Mouse (Mus musculus) adrenal gland, adult 8-10 months (tissue): ENCODE measurements at regions not wholly inside any gene's neighbourhood (a gene's known extent, or its start where the extent isn't known, plus 50 kb on each side); places are given as distances from the start of the nearest gene placed in this dataset.
"Not testable (repeated sequence)": the region's sequence is repeated elsewhere in the genome, so short reads cannot be mapped to it uniquely, and the experiment has no call there.

ENCODE experiments used
- DNase-seq: peaks from one replicate; pipeline ENCODE4 v3.0.0; 2022

DNA sequence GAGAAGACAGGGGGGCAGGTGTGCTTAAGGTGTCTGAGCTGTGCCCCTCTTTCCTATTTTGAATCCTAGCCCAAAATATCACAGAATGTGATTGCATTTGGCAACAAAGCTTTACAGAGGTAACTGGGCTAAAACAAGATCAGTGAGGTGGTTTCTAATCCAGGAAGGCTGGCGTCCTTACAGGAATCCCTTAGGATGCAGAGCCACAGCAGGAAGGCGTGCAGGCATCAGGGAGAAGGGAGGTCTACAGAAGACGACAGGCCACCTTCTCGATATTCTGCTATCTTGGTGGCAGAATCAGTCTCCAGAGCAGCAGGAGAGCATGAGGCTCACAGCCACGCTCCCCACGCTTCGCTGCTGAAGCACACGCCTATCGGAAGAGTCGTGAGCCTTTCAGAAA lies 189.6 kb upstream of the Serp2 start:
- DNase-seq: no peak

DNA sequence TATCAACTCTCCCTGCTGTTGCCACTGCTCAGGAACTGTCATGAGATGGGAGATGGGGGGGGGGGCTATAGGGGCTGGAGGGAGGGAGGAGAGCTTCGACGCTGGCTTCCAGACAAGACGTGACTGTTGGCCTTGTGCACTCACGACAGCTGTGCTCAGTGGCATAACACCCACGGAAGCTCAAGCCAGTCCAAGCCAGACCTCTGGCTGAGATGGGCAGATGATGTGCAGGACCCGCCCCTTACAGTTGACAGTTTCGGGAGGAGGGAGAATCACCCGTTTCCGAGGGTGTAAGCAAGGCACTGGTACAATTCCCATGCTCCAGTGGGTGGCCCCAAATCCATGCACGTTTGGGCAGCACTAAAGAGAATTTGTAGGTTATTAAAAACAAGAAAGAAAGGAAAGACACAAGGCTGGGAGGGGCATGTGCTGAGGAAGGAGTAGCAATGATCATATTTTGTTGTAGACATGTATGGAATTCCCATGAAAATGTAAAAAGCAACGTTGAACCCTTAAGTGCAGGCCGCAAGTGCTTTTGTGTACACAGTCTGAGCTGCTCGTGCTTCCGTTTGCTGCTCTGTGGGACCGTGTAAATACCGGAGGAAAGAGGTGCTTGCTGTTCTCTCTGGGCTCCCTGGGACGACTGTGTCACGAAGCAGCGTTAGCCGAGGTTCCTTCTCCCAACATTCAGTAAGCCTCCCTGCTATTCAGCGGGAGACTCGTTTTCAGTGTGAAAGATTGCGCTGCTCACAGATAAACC lies 188.2 kb upstream of the Serp2 start:
- no peak for DNase-seq

- no peak for DNase-seq
These were observed 185.6 kb upstream of the Serp2 start for GRCm38 (mm10) chr14:76742297-76742696.

DNA sequence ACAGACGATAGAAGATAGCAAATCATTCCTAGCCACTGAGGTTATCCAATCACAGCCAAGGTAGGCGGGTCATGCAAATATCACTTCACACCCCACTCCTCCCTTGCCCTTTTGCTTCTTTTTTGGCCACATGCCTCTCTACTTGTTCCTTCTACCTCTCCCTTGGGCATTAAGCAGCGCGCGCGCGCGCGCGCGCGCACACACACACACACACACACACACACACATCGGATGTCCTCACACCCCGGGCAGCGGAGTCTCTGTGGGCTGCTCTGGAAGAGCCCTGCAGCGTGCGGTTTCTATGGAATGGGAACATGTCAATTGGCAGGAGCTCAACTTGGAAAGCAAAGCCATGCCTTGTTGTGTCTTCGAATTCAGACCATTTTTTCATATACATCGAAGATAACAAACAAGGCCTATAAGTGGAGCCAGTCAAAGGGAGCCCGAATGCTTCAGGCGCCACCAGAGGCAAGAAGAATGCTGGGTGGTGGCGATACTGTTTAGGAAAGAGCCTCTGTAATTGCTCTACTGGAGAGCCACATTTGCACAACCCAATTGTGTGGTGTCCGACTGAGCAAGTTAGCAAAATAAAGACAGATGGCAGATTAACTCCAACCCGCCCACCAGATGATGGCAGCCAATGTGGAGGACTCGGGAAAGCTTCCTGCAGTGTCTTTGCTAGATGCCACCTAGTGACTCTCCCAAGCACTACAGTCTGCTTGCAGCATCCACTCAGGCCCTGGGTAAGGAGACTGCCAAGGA lies 183.3 kb upstream of the Serp2 start:
- no peak for DNase-seq

GRCm38 (mm10) chr14:76735997-76736396 lies 179.3 kb upstream of the Serp2 start:
- DNase-seq: no peak

GRCm38 (mm10) chr14:76735107-76735506 lies 178.4 kb upstream of the Serp2 start:
- DNase-seq: no peak

GRCm38 (mm10) chr14:76733258-76733823 lies 176.7 kb upstream of the Serp2 start:
- DNase-seq: no peak

- DNase-seq: no peak
These were observed 174.7 kb upstream of the Serp2 start for GRCm38 (mm10) chr14:76731096-76731986.

- DNase-seq: no peak
These were observed 169.2 kb upstream of the Serp2 start for GRCm38 (mm10) chr14:76725844-76726243.

GRCm38 (mm10) chr14:76725231-76725630 lies 168.5 kb upstream of the Serp2 start:
- not testable (repeated sequence) for DNase-seq

GRCm38 (mm10) chr14:76724826-76725225 lies 168.1 kb upstream of the Serp2 start:
- DNase-seq: no peak

DNA sequence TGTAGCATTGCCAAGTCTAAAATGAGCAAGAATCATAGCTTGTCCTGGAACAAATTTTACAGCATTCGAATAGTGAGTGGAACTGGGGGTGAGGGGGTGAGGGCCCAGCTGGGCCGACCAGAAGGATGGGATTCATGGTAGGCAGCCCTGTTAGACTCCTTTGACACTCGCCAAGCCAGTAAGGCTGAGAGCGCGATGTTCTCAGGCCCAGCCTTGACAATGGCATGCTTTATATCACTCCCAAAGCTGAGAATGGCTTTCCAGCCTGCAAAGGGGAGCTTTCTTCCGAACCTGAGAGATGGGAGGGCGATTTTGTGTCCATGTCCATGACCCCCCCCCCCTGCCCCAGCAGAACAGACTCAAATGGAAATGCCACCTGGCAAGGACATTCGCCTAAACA lies 167.7 kb upstream of the Serp2 start:
- no peak for DNase-seq

GRCm38 (mm10) chr14:76723551-76723950 lies 166.9 kb upstream of the Serp2 start:
- DNase-seq: no peak

DNA sequence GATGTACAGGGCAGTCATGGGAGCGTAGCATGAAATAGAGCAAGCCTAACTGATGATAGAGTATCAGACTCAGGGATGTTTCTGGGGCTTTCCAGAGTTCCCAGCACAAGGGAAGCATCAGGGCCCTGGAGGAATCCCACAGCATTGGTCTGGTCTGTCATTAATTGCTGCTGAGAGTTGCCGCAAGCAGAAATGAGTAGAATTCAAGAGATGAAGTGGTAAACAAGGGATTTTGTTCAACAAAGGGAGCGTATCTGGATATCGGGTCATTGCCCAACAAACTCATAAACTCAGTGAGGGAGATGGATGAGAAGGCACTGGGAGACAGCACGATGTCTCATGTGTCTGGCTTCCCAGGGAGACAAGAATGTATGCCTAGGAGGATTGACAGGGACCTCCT lies 165.6 kb upstream of the Serp2 start:
- no peak for DNase-seq

- no peak for DNase-seq
These were observed 165.1 kb upstream of the Serp2 start for GRCm38 (mm10) chr14:76721751-76722150.

GRCm38 (mm10) chr14:76717081-76717480 lies 160.4 kb upstream of the Serp2 start:
- no peak for DNase-seq

DNA sequence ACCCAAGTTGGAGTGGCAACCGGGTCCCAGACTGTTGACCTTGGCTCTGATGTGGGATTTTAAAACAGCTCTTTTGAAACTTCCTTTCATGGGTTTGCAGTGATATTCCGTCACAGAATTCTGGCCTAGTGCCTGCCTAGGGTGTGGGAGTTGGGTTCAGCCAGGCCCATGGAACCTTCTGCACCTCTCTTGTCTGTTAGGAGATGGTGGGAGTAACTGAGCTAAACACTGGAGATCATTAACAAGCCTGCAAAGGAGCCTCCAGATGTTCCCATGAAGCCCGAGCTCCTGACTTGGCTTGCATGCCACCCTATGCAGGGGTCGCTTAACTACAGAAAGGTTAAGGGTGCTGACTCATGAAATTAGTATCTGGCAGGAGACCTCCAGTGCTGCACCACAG lies 158.0 kb upstream of the Serp2 start:
- DNase-seq: peak; percentile 58

- no peak for DNase-seq
These were observed 157.3 kb upstream of the Serp2 start for GRCm38 (mm10) chr14:76713946-76714345.

DNA sequence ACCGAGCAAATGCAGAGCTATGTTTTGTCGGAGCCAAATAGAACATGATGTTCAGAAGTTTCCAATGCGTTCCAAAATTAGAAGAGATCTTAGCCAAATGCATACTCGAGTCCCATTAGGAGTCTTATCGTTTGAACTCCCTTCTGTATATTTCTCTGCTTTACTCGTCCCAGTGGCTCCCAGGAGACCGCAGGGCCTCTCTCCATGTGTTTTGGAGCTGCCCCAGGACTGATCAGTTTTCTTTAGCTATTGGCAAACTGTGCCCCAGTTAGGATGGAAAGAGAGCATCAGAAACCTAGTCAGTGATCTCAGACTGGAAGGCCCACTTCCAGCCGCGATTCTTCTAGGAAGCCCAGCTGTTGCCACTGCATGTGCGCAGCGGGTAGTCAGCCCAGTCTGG lies 152.0 kb upstream of the Serp2 start:
- DNase-seq: no peak

DNA sequence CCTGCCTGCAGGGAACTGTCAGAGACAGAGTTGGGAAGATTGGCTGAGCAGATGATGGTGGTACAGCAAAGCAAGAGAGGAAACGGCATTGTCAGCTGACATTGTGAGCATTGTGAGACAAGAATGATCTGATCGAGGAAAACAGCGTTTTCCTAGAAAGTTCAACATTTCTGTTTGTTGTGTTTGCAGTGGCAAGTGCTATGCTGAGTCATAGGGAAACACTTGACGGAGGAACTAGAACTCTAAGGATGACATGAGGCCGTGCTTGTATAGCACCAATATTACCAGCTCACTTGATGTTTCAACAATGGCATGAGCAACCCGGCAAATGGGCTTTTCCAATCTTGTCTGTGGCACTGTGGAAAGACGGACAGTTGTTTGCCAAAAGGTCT lies 146.7 kb upstream of the Serp2 start:
- DNase-seq: no peak

DNA sequence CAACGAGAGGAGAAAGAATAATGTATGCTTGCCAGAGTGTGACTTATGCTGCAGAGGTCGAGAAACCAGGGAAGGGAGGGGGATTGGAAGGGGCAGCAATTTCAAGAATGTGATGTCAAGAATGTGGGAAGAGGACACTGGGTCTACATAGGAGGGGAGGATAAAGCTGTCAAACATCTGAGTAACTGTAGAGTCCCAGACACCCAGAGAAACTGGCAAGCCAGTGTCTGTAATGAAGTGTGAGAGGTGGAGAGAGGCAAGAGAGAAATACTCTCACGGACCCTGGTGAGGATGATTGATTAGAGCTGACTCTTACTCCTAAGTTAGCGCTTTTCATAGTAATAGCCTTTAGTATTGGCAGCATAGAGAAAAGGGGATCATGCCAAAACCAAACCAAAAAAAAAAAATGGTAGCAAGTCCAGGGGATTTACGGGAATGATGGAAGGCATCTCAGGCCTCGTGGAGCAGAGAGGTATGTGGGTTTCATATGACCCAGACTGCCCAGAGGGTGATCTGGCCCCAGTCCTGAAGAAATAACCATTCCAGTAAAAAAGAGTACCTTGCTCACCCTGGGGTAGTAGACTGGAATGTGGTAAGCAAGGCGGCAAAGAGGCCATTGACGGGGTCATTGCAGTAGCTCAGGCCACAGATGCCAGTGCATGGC lies 146.2 kb upstream of the Serp2 start:
- no peak for DNase-seq
